Mouse (Mus musculus): ENCODE measurements around the gene Cdca8.

GRCm38 (mm10) chr4:124905971-124906822, 32.9 kb downstream of the Cdca8 start:
- TF ChIP-seq CTCF (IDR thresholded peaks at IDR 0.05; ENCODE audit: low read depth) (no peak), EP300 (IDR thresholded peaks at IDR 0.05; ENCODE audit: low read depth) (no peak)

All from heart, postnatal 0 days (tissue).